Mouse (Mus musculus) olfactory bulb, adult 2 months (tissue): ENCODE measurements around the gene Exosc9. TPM values are rescaled to one million over a fixed set of nuclear protein-coding genes. Genes with fewer than 3 reads are reported as not detected.

Source experiments
- H3K27ac ChIP-seq: fragments of 200-500 bp; 2 replicates; pipeline ENCODE4 v1.5.1; 2012; ENCODE audit warnings: low read depth, low read length; ENCODE audit not compliant: insufficient read depth
- H3K4me1 ChIP-seq: fragments of 200-500 bp; 2 replicates; pipeline ENCODE4 v1.6.1; 2012; ENCODE audit warnings: low read length; ENCODE audit not compliant: control insufficient read depth, insufficient read depth
- H3K4me3 ChIP-seq: fragments of 200-500 bp; 2 replicates; pipeline ENCODE4 v1.5.1; 2012; ENCODE audit warnings: mild to moderate bottlenecking, low read depth, low read length, moderate library complexity; ENCODE audit not compliant: insufficient read depth
- CTCF ChIP-seq: fragments of 200-500 bp; IDR thresholded peaks from 2 replicates; pipeline ENCODE4 v1.5.1; 2012; ENCODE audit warnings: low read depth, mild to moderate bottlenecking, low read length, moderate library complexity; ENCODE audit not compliant: insufficient read depth
- POLR2A ChIP-seq: fragments of 200-500 bp; IDR thresholded peaks from 2 replicates; pipeline ENCODE4 v1.6.1; 2012; ENCODE audit warnings: mild to moderate bottlenecking, low read depth, low read length, moderate library complexity; ENCODE audit not compliant: insufficient read depth
- WGBS: fragments of 180-500 bp; shearing (Covaris S2); methylation state at CpG from one replicate; pipeline ENCODE4 v1.1.7; 2018; 5-methylcytosine and 5-hydroxymethylcytosine counted together
- polyA plus RNA-seq: library from polyadenylated mRNA; stranded (reverse); fragments of >200 nt; gene quantifications from 2 replicates; pipeline ENCODE4 v1.2.4, GENCODE M21; 2012; ENCODE audit warnings: low replicate concordance; ENCODE audit not compliant: missing spikeins, insufficient read depth, insufficient read length

The Exosc9 gene
- not detected in 2 replicates for polyA plus RNA-seq

DNA sequence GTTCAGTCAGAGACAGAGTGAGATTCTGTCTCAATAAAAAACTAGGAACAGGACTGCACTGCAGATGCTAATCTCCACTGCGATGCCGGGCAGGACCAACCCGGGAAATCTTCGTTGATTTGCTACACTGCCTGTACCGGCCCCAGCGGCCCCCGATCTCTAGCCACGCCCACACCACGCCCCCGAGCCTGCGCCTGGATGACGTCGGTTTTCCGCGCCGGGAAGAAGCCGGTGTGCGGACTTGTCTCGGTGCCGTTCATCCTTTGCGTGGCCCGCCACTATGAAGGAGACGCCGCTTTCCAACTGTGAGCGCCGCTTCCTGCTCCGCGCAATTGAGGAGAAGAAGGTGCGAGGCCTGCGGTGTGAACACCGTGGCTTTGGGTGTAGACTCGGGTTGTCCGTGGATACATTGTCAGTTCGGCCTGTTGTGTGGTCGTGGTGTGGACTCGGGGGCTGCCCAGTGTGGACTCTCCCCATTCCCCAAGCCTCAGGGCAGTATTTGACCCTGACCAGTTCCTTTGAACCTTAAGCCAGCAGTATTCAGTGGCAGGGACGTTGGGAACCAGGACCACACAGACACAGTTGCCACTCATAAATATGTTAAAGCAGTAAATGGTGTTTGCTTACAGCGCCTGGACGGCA, at the start of gene Exosc9:
Gene Exosc9, plus strand, starts transcription at position 201 of the 642 bp plus-strand sequence.
- TF ChIP-seq CTCF (no peak), POLR2A (peak; percentile 54; the same call in 1 of the 2 replicates)
- peaks cover 4% of the 10 kb centered on the region for H3K4me1 ChIP-seq
- WGBS: under 1% methylated on average over 39 of the region's 39 CpGs
- peak within 1 kb of the TSS; percentile 57 for H3K4me3 ChIP-seq
- peak within 1 kb of the TSS; percentile 55; the same call in 1 of the 2 replicates for H3K27ac ChIP-seq

DNA sequence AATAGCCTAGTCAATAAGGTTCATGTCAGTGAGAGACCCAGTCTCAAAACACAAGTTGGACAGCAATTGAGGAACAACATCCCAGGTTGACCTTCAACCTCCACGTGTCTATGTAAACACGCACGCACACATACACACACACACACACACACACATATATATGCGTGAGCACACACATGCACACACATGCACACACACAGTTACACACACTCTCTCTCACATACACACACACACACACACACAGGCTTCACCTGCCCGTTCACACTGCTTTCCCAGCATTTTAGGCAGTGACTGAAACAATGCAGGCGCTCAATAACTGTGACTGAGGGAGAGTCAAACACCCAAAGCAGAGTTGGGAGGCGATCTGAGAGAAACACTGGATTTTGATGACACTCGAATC, 47.1 kb upstream of the Exosc9 start:
- WGBS: 77% methylated on average over 8 of the region's 8 CpGs
- TF ChIP-seq CTCF (no peak), POLR2A (no peak)

DNA sequence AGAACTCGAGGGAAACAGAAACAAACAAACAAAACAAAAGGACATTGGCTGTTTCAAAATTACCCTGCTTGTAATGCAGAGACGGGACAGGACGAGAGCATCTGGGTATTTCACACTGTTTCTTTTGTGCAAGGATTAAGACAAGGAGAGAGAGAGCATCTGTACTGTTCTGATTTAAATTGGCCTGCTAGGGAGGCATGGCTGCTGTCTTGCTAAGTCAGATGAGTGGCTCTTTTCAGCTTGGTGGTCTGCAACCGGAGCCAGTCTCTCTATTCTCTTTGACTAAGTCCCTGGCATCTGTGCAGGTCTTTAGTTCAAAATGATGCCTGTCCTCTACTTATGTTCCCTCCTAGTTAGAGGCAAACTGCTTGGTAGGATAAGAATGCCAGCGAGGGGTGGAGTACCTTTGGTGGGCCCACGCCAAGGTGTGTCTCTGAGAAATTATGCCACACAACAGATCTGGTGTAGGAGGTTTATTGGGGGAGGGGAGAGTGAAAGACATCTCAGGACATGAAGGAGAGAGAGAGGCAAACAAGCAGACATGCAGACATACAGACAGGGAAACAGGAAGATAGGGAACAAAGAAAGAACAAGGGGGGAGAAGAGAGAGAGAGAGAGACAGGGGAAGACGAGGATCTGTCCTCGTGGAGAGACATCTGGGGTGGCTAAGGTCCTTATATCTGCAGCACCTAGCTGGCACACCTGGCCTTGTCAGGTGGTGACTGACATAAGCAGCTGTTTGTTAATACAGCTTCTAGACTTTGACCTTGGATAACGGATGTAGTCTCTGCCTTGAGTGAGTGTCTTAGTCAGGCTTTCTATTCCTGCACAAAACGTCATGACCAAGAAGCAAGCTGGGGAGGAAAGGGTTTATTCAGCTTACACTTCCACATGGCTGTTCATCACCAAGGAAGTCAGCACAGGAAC, 46.3 kb upstream of the Exosc9 start:
- no peak for TF ChIP-seq CTCF
- TF ChIP-seq POLR2A: no peak
- WGBS: 57% methylated on average over 10 of the region's 10 CpGs
- H3K27ac ChIP-seq: no peak overlapping the region
- no peaks in the 10 kb centered on the region for H3K4me1 ChIP-seq
- no peak overlapping the region for H3K4me3 ChIP-seq

More for the DNA sequence above, 47.1 kb upstream of the Exosc9 start:
- Histone ChIP-seq H3K27ac (no peak overlapping the region), H3K4me3 (no peak overlapping the region), H3K4me1 (no peaks in the 10 kb centered on the region)

DNA sequence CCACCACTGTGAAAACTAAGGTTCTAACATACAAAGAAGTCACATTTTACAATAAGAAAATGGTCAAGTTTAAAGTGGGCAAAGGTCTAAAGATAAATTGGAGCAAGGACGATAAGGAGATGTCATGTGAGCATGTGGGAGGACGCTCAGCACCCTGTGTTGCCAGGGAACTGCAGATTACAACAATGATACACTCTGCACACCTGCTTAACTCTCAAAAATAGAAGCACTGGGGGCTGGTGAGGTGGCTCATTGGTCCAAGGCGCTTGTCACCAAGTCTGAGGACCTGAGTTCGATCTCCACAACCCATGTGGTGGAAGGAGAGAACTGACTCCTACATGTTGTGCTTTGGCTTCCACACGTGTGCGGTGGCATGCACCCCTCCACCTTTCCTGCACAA, 40.9 kb upstream of the Exosc9 start:
- H3K4me1 ChIP-seq: no peaks in the 10 kb centered on the region
- 86% methylated on average over 6 of the region's 6 CpGs for WGBS
- H3K27ac ChIP-seq: no peak overlapping the region
- no peak for TF ChIP-seq POLR2A
- H3K4me3 ChIP-seq: no peak overlapping the region

DNA sequence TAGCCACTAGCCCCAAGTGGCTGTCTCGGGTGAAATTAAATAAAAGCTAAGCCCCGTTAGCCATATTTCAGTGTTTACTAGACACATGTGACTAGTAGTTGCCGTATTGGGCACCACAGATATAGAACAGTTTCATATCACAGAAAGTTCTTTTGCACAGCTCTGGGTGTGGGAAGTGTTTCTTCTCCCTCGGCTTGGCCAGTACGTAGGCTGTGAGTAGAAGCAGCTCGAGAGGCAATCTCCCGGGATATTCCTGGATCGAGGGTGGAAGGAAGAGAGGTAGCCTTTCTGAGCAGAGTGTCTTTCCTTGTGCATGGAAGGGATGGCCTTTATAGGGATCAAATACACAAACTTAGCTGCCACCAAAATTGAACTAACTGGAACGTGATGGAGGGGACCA, 36.2 kb upstream of the Exosc9 start:
- no peak for TF ChIP-seq CTCF
- TF ChIP-seq POLR2A: no peak
- Histone ChIP-seq H3K4me1 (peaks cover 6% of the 10 kb centered on the region), H3K4me3 (no peak overlapping the region), H3K27ac (no peak overlapping the region)
- 89% methylated on average over 9 of the region's 9 CpGs for WGBS

DNA sequence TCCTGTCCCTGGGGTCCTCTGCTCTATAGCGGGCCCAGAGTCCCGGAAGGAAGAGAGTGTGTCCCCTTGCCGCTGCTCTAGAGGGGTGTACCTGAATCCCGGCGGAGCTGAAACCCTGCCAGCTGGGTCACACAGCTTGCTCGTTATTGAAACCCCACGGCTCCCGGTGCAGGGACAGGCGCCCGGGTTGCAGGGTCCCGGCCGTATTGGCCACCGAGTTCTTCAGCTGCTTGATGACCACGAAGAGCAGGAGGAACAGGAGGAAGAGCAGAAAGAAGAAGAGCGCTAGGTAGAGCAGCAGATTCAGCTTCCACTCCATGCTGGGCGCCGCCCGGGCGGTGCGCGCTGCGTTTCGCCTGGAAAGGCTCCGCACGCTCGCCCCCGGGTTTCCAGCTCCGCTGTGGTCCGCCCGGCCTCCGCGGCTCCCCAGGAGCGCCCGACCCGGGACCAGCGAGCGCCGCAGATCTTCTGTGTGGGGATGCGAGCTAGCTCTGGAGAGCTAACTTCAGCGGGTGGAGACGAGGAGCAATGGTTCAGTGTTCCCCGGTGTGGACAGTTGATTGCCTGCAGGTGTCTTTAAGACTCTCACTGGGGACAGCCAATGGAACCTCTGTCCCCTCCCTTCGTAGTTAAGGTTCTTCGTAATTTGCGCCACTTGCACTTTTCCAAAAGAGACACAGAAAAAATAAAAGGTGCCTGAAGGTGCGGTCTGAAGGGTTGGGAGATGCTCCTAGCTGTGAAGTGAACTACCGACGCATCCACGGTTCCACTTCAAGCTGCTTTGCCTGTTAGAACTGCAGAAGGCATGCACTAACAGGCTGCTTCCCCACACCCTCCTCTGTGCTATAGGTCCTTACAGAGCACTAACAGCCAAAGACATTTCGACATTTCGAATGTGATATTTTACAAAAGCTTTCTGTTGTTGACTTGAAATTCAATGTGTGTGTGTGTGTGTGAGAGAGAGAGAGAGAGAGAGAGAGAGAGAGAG, 31.0 kb upstream of the Exosc9 start, which contains the start of gene Gm11549:
Gene Gm11549, minus strand, starts transcription at position 741 of the 988 bp plus-strand sequence.
- TF ChIP-seq POLR2A: no peak
- TF ChIP-seq CTCF: no peak
- Histone ChIP-seq H3K4me3 (peak within 1 kb of the TSS; percentile 45), H3K4me1 (peaks cover 8% of the 10 kb centered on the region), H3K27ac (no peak within 1 kb of the TSS)
- 1% methylated on average over 51 of the region's 51 CpGs for WGBS

DNA sequence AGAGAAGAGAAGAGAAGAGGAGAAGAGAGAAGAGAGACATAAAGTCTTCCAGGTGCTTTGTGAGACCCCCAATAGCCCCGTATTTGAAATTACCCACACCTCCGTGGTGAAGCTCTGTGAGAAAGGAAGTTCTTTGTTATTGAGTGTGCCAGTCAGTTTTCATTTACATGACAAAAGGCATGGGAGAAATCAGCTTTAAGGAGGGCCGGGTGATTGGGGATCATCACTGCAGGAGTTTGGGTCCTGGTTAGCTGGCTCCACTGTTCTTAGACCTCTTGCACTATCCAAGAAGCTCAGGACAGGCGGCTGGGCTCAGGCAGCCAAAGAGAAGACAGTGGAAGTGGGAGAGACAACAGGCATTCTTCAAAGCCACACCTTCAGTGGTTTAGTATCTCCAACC, 30.3 kb upstream of the Exosc9 start:
- Histone ChIP-seq H3K4me1 (peaks cover 8% of the 10 kb centered on the region), H3K4me3 (no peak overlapping the region), H3K27ac (no peak overlapping the region)
- TF ChIP-seq CTCF (no peak), POLR2A (no peak)
- 35% methylated on average over 4 of the region's 4 CpGs for WGBS

DNA sequence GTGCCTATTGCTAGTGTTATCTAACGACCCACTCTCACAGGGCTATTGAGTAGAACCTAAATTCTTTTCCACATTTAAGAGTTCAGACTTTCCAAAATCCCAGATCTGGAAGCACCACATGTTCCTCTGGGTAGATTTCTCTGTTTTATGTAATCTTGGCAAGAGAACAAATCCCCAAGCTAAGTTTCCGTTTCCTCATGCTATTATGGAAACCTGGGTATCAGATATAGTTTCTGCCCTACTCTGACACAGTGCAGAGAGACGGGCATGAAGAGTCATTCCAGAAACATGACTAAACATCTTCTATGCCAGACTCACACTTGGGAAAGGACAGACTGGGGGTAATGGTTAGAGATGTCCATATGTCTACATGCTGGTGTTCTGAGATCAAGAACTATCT, 27.9 kb upstream of the Exosc9 start:
- 74% methylated on average over 3 of the region's 3 CpGs for WGBS
- H3K27ac ChIP-seq: no peak overlapping the region
- no peak for TF ChIP-seq CTCF
- TF ChIP-seq POLR2A: no peak
- H3K4me3 ChIP-seq: no peak overlapping the region
- peaks cover 6% of the 10 kb centered on the region for H3K4me1 ChIP-seq

DNA sequence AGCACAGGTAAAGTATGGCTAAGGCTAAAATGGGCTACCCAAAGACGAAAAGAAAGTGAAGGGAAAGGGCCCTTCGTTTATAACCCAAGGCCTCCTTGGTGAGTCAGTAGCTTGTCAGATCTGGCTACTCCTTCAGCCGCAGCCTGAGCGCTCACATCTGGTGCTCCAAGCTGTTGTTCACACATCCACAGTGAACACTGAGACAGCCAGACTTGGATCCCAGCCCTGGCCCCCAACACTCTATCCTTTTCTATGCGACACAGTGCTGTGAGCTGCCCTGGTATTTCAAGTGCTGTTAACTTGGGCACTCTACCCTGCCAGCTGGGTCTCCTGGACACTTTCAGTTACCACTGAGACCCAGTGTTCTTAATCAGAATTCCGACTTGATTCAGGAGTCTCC, 22.1 kb upstream of the Exosc9 start:
- TF ChIP-seq POLR2A: no peak
- no peak for TF ChIP-seq CTCF
- WGBS: 71% methylated on average over 6 of the region's 6 CpGs
- Histone ChIP-seq H3K4me3 (no peak overlapping the region), H3K4me1 (peaks cover 3% of the 10 kb centered on the region), H3K27ac (no peak overlapping the region)
